Mouse (Mus musculus) kidney, postnatal 0 days (tissue): ENCODE measurements around the gene Zfp945. TPM values are rescaled to one million over a fixed set of nuclear protein-coding genes. Genes with fewer than 3 reads are reported as not detected.
"Not testable (repeated sequence)": the region's sequence is repeated elsewhere in the genome, so short reads cannot be mapped to it uniquely, and the experiment has no call there.

Experiments
- ATAC-seq: fragments of 200-750 bp; cut with Nextera tagmentation; replicated peaks from 2 replicates; pipeline ENCODE4 v1.8.0; 2017; ENCODE audit warnings: low read depth, moderate number of reproducible peaks, moderate TSS enrichment, moderate library complexity; ENCODE audit not compliant: low FRiP score
- DNase-seq: peaks from one replicate; pipeline ENCODE4 v3.0.0-alpha.2; 2016; ENCODE audit warnings: low spot score
- H3K27ac ChIP-seq: fragments of 300-500 bp; sonication (generic); 2 replicates; pipeline ENCODE4 v1.5.1; 2014; ENCODE audit warnings: mild to moderate bottlenecking
- H3K27me3 ChIP-seq: fragments of 300-500 bp; sonication (generic); 2 replicates; pipeline ENCODE4 v1.6.1; 2014; ENCODE audit warnings: low read length, mixed read lengths; ENCODE audit not compliant: insufficient read depth
- H3K36me3 ChIP-seq: fragments of 300-500 bp; sonication (generic); 2 replicates; pipeline ENCODE4 v1.6.1; 2014; ENCODE audit warnings: low read length, mixed read lengths; ENCODE audit not compliant: insufficient read depth
- H3K4me1 ChIP-seq: fragments of 300-500 bp; sonication (generic); replicated peaks from 2 replicates; pipeline ENCODE4 v1.6.1; 2014; ENCODE audit warnings: antibody characterized with exemption, low read length, mixed read lengths; ENCODE audit not compliant: insufficient read depth
- H3K4me2 ChIP-seq: fragments of 300-500 bp; sonication (generic); 2 replicates; pipeline ENCODE4 v1.6.1; 2014; ENCODE audit warnings: mild to moderate bottlenecking, low read length, moderate library complexity, mixed read lengths
- H3K4me3 ChIP-seq: fragments of 300-500 bp; sonication (generic); replicated peaks from 2 replicates; pipeline ENCODE4 v1.5.1; 2014; ENCODE audit warnings: low read depth, low read length
- H3K9ac ChIP-seq: fragments of 300-500 bp; sonication (generic); 2 replicates; pipeline ENCODE4 v1.6.1; 2014; ENCODE audit warnings: low read depth, low read length
- H3K9me3 ChIP-seq: fragments of 300-500 bp; sonication (generic); replicated peaks from 2 replicates; pipeline ENCODE4 v1.6.1; 2016; ENCODE audit warnings: low read length, inconsistent platforms, mixed read lengths
- CTCF ChIP-seq: IDR thresholded peaks from 2 replicates; pipeline ENCODE4 v1.5.1; 2016; ENCODE audit warnings: antibody characterized with exemption, low read depth, mild to moderate bottlenecking, moderate library complexity
- WGBS: fragments of 180-500 bp; shearing (Covaris S2); extraction: QIAGEN DNeasy Blood & Tissue Kit; methylation state at CpG from one replicate; pipeline ENCODE4 v1.1.7; 2014; 5-methylcytosine and 5-hydroxymethylcytosine counted together
- polyA plus RNA-seq: library from polyadenylated mRNA; unstranded; fragments of >200 nt; fragmentation: Nextera tagmentation; extraction: Ambion mirVana; gene quantifications from 2 replicates; pipeline ENCODE4 v1.2.1, GENCODE M21; 2015

Gene Zfp945
- 24.2 and 27.2 TPM in 2 replicates for polyA plus RNA-seq

DNA sequence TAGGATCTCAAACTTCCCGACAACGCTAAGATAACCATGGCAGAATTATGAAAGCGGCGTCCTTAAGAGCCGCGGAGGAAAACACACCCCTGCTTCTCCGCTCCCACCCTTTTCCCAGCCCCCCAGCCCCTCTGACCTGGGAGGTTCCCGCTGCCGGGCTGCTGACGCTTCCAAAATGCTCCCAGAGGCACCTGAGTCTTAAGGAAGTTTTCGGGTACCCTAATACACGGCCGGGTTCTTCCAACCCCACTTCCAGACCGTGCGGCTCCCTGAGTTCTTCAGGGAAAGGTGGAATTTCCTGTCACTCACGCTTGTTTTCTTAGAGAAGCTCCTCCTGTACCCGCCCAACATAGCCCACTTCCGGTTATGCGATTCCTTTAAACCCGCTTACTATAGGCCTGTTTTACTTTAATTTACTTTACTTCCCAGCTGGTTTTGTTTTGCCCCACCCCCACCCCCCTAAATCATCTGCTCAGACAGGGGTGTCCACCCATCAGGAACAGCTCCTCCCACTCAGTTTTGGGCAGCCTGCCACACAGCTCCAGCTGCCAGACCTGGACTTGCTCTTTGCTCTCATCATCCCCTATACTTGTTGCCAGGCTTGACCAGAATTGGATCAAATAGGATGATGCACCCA, at the start of gene Zfp945:
Gene Zfp945 (minus strand): TSS at position 290 of the 637 bp plus-strand sequence.
- under 1% methylated on average over 20 of the region's 20 CpGs for WGBS
- no peak for TF ChIP-seq CTCF
- Histone ChIP-seq H3K36me3 (peaks cover 12% of the 10 kb centered on the region), H3K27me3 (no peaks in the 10 kb centered on the region), H3K27ac (peak within 1 kb of the TSS; percentile 92), H3K4me2 (peak within 1 kb of the TSS; percentile 66), H3K4me1 (peaks cover 8% of the 10 kb centered on the region), H3K9ac (peak within 1 kb of the TSS; percentile 80), H3K9me3 (no peaks in the 10 kb centered on the region), H3K4me3 (peak within 1 kb of the TSS; percentile 87)
- ATAC-seq (peak; percentile 96), DNase-seq (peak; percentile 98)

DNA sequence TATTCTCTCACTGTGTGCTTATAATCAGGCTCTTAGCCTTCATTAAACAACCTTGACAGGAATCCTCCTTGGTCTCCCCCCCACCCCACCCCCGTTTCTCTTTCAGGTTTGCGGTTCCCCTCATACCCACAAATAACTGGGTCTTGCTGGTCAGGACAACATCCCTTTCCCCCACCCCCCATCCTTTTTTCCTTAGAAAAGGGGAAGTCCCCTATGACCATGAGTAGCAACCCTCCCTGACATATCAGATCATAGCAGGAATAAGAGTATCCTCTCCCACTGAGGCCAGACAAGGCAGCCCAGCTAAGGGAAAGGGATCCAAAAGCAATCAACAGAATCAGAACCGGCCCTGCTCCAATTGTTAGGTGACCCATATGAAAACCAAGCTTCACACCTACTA, 21.4 kb upstream of the Zfp945 start:
- H3K27me3 ChIP-seq, result no peaks in the 10 kb centered on the region
- no peak overlapping the region for H3K9ac ChIP-seq
- H3K4me2 ChIP-seq, result no peak overlapping the region
- H3K9me3 ChIP-seq, result peaks cover 5% of the 10 kb centered on the region; the same call in 1 of the 2 replicates
- no peaks in the 10 kb centered on the region for H3K4me1 ChIP-seq
- DNase-seq (no peak), ATAC-seq (no peak)
- H3K27ac ChIP-seq, result no peak overlapping the region
- 88% methylated on average over 3 of the region's 3 CpGs for WGBS
- no peaks in the 10 kb centered on the region for H3K36me3 ChIP-seq
- H3K4me3 ChIP-seq, result no peak overlapping the region
- no peak for TF ChIP-seq CTCF

DNA sequence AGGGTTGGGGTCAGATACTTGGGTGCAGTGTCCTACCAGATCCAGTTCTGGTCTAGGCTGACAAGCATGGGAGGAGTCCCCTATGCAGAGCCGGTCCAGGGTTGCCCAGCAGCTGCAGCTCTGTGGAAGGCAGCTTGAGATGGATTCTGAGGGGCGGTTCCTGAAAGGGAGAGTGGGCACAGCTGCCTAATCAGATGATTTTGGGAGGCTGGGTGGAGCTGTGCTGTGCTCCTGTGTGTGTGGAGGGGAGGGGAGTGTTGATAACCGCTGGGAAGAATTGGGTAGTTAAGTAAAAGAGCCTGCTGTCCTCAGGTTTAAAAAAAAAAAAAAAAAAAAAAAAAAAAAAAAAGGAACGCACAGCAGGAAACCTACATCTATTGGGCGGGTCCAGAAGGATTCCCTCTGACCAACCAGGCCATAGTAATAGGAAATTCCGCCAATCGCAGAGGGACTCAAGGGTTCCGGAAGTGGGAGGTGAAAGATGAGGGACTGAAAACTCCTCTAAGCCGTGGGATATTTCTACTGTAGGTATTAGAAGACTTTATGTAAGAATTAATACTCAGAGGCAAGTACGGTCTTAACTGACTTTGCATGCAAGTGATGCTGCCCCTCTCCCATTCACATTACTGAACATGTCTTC, 17.2 kb upstream of the Zfp945 start:
- Histone ChIP-seq H3K4me1 (no peaks in the 10 kb centered on the region), H3K9me3 (no peaks in the 10 kb centered on the region; the same call in 1 of the 2 replicates), H3K4me3 (no peak overlapping the region), H3K27ac (no peak overlapping the region), H3K27me3 (no peaks in the 10 kb centered on the region), H3K36me3 (no peaks in the 10 kb centered on the region), H3K9ac (no peak overlapping the region), H3K4me2 (no peak overlapping the region)
- TF ChIP-seq CTCF, result no peak
- ATAC-seq, result no peak
- 70% methylated on average over 10 of the region's 10 CpGs for WGBS
- no peak for DNase-seq

DNA sequence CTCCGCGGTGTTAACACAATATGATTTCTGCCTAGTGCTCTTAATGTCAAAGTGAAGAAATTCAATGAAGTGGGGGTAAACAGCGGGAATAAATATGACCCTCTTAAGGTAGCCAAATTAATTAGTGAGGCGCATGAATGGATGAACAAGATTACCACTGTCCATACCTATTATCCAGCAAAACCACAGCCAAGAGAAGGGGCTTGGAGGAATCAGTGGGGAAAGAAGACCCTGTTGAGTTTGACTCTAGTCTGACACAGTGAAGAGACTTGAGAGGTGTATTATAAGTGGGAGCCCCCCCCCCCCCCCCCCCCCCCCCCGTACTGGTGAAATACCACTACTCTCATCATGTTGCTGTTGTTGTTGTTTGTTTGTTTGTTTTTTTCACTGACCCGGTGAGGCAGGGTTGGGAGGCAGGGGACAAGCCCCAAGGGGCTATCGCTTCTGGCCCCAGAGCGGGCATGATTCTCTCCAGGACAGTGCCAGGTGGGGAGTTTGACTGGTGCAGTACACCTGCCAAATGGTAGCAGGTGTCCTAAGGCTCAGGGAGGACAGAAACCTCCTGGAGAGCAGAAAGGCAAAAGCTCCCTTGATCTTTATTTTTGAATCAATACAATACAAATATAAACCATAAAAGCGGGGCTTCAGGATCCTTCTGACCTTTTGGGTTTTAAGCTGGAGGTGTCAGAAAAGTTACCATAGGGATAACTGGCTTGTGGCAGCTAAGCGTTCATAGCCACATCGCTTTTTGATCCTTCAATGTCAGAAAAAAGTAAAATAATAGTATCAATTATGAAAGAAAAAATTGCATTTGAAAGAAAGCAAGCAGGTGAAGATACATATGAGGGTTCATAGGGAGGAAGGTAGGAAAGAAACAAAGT, 10.7 kb upstream of the Zfp945 start:
- ATAC-seq, result no peak
- Histone ChIP-seq H3K9me3 (no peaks in the 10 kb centered on the region), H3K9ac (no peak overlapping the region), H3K27me3 (no peaks in the 10 kb centered on the region), H3K4me2 (no peak overlapping the region), H3K4me1 (no peaks in the 10 kb centered on the region), H3K27ac (no peak overlapping the region), H3K4me3 (no peak overlapping the region), H3K36me3 (no peaks in the 10 kb centered on the region)
- no peak for DNase-seq
- 95% methylated on average over 10 of the region's 11 CpGs for whole genome bisulfite sequencing
- TF ChIP-seq CTCF, result no peak

DNA sequence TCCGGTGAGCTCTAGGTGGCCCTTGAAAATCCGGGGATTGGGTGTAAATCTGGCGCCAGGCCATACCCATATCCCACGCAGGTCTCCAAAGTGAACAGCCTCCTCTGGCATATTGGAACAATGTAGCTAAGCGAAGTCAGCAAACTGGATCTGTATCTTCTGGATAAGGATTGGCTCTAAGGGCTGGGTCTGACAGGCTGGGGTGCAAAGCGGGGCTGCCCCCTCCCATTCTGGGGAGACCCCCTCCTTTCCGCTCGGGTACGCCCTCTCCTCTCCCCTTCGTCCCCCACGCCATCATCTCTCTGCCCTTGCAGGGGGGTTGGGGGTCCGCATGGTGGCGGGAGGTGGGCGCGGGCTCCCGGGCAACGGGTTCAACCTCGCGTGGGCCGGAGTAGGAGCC, 9.4 kb upstream of the Zfp945 start:
- no peak for TF ChIP-seq CTCF
- Histone ChIP-seq H3K27ac (no peak overlapping the region), H3K9me3 (no peaks in the 10 kb centered on the region), H3K4me1 (no peaks in the 10 kb centered on the region), H3K9ac (no peak overlapping the region), H3K36me3 (no peaks in the 10 kb centered on the region), H3K4me3 (no peak overlapping the region), H3K4me2 (no peak overlapping the region), H3K27me3 (no peaks in the 10 kb centered on the region)
- DNase-seq, result peak; percentile 50
- ATAC-seq, result 0 out of 2 replicates have a peak, but pooled peaks have one; percentile 46
- WGBS, result 96% methylated on average over 20 of the region's 20 CpGs

DNA sequence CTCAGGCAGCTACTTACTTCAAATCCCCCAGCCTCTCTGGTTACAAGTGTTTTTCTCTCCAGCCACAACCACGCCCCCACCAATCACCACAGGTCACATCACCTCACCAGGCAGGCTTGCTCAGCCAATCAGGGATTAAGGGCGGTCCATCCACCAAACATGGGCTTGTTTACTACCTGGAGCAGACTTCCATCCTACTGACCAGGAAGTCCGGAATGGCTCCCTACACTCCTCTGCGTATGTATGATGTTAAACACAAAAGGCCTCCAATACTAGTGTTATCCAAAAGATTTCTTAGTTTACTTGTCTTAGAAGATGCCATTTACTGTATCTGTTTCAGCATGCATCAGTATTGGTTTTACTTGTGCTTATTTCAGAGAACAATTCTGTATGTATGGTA, 8.6 kb upstream of the Zfp945 start:
- not testable (repeated sequence) for H3K4me2 ChIP-seq, H3K4me1 ChIP-seq, H3K27me3 ChIP-seq, H3K9me3 ChIP-seq, H3K36me3 ChIP-seq, H3K9ac ChIP-seq, H3K4me3 ChIP-seq, ATAC-seq, DNase-seq, H3K27ac ChIP-seq
- 88% methylated on average over 4 of the region's 4 CpGs for WGBS
